Mouse (Mus musculus): ENCODE data around the gene Serpina1a.
"Not testable (repeated sequence)": the region's sequence is repeated elsewhere in the genome, so short reads cannot be mapped to it uniquely, and the experiment has no call there.

The Serpina1a gene

DNA sequence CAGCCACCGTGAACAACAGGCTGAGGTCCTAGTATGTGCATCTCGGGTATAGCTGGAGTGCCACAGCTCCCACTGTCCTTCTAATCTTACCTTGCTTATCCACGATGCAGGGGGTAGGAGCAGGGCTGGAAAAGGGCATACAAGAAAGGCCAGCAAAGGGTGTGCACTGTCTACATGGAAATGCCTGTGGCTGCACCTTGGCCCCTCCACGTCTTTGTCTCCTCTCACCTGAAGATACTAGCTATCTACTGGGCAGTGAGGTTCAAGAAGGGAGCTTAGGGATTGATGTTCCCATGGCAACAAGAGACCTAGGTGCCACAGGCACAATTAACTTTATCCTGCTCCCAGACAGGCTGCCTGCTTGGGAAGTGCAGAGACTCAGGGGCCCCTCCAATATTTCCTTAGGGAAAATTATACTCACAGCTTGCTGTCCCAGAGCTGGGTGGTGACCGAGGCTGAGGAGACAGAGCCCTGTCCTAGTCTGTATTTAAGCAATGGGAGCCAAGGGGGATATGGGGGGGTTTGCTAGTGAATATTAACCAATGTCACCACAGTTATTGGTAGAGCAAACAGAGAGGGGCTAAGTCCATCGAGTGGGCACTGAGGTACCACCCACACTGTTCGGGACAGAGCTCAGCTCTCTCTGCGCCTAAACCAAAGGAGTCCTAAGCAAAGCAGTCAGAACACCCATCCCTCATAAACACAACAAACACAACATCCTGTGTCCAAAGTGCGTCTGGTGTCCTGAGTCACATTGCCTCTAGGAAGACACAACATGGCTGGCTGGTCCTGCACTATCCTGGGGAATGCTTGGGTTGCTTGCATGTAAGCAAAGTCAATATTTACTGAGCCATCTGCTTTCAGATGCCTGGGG is at the start of gene Serpina1a:
Serpina1a (minus strand) TSS at position 462 of the 874 bp plus-strand sequence.
- not testable (repeated sequence) for DNase-seq (ENCODE audit: extremely low read depth, insufficient read length, low spot score)

DNA sequence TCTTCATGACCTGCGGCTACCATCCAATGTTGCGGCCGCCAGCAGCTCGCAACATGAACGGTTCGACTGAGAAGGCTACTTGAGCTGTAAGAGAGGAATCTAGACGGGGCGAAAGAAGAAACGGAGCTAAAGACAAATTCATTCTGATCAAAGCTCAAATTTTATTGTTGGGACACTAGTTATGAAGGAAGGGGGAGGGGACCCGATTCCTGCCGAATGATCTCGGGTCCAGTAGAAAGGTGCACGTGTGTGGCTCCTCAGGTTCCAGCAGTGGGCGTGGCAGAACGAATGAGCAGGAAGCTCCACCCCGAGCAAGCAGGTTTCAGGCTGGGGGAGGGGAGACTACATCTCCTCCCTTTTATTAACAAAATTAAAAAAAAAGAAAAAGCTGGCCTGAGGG is 45.8 kb upstream of the Serpina1a start:
- not testable (repeated sequence) for DNase-seq (ENCODE audit: extremely low read depth, insufficient read length, low spot score)

DNA sequence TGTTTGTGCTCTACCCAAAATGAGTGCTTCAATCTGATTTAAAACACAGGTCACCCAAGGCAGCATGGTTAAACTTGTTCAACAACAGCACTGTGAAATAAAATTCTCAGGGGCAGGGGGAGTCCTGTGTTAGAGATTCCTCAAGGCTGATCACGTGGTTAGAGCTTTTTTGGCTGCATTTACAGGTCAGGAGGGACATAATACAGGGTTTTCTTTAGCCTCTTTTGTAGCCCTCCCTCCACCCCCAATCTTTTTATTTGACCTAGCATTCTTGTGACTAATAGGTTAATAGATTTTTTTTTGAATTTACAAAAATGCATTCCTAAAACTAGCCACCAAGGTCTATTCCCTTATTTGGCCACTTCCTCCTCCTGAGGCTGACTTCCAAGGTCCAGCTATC is 44.4 kb upstream of the Serpina1a start:
- not testable (repeated sequence) for DNase-seq (ENCODE audit: extremely low read depth, insufficient read length, low spot score)

DNA sequence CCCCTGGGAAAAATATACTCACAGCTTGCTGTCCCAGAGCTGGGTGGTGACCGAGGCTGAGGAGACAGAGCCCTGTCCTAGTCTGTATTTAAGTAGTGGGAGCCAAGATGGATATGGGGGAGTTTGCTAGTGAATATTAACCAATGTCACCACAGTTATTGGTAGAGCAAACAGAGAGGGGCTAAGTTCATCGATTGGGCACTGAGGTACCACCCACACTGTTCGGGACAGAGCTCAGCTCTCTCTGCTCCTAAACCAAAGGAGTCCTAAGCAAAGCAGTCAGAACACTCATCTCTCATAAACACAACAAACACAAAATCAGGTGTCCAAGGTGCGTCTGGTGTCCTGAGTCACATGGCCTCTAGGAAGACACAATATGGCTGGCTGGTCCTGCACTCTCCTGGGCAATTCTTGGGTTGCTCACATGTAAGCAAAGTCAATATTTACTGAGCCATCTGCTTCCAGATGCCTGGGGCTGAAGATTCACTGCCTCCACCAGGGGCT is 41.5 kb upstream of the Serpina1a start, which contains the start of gene Serpina1c:
Serpina1c (minus strand) TSS at position 51 of the 504 bp plus-strand sequence.
- DNase-seq (ENCODE audit: extremely low read depth, insufficient read length, low spot score), result not testable (repeated sequence)

DNA sequence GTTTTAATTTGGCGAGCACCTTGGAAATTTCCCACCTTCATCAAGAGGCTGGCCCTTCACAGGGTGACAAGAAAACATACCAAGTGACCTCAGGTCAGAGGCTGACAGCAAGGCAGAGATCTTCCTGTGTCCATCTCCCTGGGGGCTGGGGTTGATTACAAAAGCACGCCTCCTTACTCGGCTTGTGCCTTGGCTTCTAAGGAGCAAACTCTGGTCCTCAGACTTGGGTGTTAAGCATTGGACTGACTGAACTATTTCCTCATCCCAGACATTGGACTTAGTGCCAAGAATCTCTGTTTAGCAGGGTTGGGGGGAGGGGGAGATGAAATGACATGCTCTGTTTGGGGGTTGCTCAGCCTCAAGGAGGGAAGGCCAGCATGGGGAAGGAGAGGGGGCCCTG is 38.6 kb upstream of the Serpina1a start:
- DNase-seq (ENCODE audit: extremely low read depth, insufficient read length, low spot score), result not testable (repeated sequence)

DNA sequence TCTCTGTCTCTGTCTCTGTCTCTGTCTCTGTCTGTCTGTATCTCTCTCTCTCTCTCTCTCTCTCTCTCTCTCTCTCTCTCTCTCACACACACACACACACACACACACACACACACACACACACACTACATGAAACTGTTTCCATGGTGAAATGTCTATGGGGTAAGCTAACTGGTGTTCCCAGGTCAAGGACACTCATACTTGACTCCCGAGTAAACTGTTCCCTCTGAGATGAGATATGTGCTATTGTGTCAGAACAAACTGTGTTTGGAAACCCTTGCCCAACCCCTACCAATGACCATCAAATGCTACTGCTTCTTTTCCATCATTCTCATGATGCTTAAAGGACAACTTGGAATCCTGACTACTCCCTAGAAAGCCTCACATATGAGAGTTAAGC is 3.5 kb upstream of the Serpina1a start:
- not testable (repeated sequence) for DNase-seq (ENCODE audit: extremely low read depth, insufficient read length, low spot score)

DNA sequence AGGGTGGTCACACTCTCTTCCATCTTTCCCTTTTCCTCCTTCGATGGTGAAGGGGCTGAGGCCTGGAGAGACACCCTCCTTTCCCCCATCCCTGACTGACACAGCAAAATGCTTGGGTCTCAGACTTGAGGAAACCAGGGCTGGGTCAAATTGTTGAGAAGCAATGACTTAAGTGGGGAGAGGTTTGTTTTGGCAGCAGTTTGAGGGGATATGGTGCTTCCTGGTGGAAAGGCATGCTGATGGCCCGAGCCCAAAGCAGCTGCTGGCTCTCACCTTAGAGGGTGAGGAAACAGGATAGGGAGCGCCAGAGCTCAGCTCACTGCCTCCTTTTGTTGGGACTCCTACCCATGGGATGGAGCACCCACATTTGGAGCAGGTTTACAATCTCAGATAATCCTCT is 2.4 kb downstream of the Serpina1a start:
- DNase-seq (ENCODE audit: extremely low read depth, insufficient read length, low spot score), result no peak

DNA sequence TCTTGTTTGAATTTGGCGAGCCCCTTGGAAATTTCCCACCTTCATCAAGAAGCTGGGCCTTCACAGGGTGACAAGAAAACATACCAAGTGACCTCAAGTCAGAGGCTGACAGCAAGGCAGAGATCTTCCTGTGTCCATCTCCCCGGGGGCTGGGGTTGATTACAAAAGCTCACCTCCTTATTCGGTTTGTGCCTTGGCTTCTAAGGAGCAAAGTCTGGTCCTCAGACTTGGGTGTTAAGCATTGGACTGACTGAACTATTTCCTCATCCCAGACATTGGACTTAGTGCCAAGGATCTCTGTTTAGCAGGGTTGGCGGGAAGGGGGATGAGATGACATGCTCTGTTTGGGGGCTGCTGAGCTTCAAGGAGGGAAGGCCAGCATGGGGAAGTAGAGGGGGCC is 2.8 kb downstream of the Serpina1a start:
- not testable (repeated sequence) for DNase-seq (ENCODE audit: extremely low read depth, insufficient read length, low spot score)

DNA sequence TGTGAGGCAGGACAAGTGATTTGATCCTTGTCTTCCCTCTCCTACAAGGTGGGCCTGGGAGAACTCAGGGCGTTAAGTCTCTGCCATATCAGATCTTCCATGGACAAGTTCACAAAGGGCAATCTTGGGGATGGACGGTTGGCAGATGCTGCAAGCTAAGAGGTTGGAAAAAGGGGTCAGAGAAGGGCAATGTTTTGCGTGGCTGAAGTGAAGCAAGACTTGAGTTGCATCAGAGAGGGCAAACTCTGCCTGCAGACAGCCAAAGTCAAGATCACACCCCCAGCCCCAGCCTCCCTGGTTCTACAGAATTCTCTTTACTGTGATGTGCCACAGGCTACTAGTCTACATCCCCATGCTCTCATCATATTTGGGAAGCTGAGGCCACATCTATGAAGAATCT is 3.8 kb downstream of the Serpina1a start:
- DNase-seq (ENCODE audit: extremely low read depth, insufficient read length, low spot score), result not testable (repeated sequence)

DNA sequence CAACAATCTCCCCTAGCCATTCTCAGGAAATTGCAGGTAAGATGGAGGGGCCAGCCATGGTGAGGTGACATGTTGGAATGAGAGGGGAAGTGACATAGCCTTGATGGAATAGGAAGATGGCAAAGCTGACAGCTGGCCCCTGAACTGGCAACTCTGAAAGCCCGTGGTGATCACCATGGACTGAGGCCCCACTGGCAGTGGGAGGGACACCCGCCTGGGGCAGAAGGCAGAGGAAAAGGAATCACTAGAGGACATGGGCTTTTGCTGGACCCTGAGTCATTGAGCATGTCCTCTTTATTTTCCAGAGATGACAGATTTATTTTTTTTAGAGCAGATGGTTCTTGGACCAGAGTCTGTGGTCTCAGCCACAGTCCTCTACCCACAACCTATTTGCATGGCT is 10.3 kb downstream of the Serpina1a start:
- not testable (repeated sequence) for DNase-seq (ENCODE audit: extremely low read depth, insufficient read length, low spot score)

DNA sequence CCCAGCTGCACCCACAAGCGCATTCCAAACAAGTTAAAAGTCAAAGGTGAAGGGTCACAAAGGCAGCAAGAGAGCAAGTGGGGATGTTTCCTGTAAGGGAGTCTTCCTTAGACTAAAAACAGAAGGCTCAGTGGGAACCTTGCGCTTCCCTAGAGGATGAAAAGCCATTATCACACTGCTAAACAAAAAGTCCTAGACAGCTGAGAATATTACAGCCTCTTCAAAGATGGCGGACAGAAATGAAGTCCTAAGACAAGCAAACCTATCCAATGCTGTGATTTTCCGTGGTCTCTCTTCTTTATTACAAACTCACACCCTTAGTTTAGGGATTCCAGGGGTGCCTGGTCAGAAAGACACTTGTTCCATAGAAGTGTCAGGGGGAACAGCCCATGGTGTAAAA is 33.1 kb downstream of the Serpina1a start, which contains the start of gene Serpina1b:
Serpina1b (minus strand) TSS at position 101 of the 400 bp plus-strand sequence.
- not testable (repeated sequence) for DNase-seq (ENCODE audit: extremely low read depth, insufficient read length, low spot score)

DNA sequence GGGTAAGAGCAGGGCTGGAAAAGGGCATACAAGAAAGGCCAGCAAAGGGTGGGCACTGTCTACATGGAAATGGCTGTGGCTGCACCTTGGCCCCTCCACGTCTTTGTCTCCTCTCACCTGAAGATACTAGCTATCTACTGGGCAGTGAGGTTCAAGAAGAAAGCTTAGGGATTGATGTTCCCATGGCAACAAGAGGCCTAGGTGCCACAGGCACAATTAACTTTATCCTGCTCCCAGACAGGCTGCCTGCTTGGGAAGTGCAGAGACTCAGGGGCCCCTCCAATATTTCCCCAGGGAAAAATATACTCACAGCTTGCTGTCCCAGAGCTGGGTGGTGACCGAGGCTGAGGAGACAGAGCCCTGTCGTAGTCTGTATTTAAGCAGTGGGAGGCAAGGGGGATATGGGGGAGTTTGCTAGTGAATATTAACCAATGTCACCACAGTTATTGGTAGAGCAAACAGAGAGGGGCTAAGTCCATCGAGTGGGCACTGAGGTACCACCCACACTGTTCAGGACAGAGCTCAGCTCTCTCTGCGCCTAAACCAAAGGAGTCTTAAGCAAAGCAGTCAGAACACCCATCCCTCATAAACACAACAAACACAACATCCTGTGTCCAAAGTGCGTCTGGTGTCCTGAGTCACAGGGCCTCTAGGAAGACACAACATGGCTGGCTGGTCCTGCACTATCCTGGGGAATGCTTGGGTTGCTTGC is 35.5 kb downstream of the Serpina1a start:
- not testable (repeated sequence) for DNase-seq (ENCODE audit: extremely low read depth, insufficient read length, low spot score)

DNA sequence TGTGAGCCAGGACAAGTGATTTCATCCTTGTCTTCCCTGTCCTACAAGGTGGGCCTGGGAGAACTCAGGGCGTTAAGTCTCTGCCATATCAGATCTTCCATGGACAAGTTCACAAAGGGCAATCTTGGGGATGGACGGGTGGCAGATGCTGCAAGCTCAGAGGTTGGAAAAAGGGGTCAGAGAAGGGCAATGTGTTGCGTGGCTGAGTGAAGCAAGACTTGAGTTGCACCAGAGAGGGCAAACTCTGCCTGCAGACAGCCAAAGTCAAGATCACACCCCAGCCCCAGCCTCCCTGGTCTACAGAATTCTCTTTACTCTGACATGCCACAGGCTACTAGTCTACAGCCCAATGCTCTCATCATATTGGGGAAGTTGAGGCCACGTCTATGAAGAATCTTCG is 39.5 kb downstream of the Serpina1a start:
- not testable (repeated sequence) for DNase-seq (ENCODE audit: extremely low read depth, insufficient read length, low spot score)
